Mouse (Mus musculus) WW6 (cell line): ENCODE measurements around the gene Chdh.

Experiments
- DNase-seq: peaks from one replicate; pipeline ENCODE4 v3.0.0-alpha.2; 2013; ENCODE audit warnings: low read depth, low spot score

Gene Chdh

DNA sequence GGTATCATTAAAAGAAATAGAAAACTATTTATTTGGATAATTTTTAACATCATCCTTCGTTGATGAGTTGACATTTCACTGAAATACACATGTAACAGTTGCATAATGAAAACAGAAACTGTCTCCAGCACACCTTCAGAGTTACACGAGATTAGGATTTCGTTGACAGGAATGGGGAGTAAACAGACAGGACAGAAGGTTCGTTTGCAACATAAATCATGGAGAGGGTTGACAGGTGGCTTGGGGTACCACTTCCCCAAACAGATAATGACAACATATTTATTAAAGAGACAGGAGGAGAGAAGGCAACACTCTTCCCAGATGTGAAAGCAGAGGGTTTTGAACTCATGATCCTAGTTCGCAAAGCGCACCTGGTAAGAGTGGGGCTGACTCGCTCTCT, 46.1 kb downstream of the Chdh start:
- DNase-seq: no peak

DNA sequence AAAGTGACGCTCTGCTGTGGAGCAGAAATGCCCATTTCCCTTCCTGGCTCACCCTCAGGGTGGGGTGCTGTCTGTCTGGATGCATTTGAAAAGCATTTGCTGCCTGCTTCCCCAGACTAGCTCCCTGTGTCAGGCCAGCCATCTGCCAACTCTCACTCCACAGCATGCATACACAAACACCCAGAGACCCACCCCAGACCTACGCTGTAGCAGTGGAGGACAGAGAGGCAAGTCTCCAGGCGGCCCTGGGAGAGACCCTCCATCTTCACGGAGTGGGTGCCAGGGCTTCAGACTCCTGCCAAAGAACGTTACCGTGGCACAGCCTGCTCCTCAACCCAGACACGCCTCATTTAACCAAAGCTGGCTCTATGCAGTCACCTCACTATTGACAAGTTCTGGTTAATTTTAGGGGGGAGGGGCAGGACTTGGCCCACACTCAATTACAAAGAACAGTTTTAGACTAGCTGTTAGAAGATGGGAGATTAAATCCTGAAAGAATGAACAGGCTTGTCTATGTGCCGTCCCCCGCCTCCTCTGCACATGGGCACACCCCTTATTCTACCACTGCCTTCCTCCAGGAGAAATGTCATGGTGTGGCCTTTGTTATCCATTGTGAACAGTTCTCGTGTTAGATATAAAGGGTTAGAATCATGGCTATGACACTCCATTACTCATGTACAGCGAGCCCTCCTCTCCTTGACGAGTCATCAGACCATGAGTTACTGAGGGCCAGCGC, 47.4 kb downstream of the Chdh start:
- no peak for DNase-seq

DNA sequence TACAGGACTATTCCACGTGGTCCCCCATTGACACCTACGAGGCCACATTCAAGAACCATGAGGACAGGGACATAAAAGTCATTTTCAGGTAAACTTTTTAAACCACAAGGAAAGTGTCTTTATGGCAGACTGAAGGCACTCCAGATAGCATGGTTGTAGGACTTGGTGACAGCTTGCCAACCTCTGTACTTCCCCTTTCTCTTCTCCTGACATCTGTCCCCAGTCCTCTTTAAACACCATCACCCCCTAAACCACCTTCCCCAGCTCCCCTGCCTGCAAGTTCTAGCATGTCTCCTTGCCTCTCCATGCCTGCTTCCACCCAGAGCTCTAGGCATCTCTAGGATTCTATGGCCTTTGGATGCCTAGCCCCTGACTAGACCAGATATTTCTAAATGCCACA, 56.0 kb downstream of the Chdh start:
- no peak for DNase-seq

DNA sequence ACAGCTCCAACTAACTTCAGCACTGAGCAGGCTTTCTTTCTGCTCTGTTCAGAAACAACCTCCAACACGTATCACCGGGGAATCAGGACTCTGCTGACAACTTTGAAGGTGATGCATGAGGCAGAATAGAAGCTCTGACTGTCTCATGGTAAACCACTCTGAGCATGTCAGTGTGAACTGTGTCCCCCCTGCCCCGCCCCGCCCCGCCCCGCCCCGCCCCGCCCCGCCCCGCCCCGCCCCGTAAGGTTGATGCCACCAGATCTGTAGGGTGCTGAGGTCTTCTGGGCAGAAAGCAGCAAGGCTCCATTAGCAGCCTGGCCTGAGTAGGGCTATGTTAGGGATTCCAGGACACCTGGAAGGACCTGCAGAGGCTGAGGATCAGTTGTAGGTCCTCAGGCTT, 57.9 kb downstream of the Chdh start:
- DNase-seq: no peak

DNA sequence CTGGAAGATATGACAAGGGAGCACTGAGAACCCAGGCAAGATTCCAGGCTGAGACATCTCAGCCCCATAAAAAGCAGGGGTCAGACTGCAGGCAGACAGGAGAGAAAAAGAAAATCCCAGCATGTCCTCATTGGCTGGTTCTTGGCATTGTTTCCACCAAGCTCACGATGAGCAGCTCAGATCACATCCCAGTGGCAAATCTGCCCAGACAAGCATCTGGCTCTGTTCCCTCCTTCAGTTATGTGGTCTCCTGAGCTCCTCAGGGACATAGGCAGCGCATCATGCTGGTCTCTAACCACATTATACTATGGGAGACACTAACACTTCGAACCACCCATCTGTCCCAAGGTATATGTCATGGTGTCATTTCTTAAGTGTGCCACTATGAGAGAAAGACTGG, 59.7 kb downstream of the Chdh start:
- DNase-seq: no peak

DNA sequence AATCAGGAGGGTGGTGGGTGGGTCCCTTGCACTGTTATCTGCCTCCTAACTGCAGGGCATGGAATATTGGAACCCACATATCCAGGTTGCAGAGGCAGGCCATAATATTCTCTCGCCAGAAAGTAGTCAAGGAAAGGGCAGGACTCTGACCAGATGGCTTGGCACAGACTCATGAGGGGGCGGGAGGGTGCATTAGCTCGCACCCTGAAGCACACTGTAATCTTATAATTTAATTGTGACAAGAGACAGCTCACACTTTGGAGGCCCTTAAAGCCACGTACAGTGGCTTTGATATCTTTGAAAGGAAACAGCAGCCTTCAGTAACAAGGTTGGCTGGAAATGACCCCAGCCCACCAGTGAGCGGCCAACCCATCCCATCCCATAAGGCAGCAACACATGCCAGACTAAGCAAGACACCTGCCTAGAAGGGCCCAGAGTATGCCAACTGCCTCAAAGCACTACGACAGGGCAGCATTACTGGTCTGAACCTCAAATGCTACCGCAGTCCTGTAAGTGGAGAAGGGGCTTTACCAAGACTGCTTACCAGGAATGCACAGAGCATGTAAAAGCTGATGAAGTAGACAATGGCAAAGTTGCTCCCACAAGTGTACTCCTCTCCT, 66.6 kb downstream of the Chdh start:
- DNase-seq: no peak

DNA sequence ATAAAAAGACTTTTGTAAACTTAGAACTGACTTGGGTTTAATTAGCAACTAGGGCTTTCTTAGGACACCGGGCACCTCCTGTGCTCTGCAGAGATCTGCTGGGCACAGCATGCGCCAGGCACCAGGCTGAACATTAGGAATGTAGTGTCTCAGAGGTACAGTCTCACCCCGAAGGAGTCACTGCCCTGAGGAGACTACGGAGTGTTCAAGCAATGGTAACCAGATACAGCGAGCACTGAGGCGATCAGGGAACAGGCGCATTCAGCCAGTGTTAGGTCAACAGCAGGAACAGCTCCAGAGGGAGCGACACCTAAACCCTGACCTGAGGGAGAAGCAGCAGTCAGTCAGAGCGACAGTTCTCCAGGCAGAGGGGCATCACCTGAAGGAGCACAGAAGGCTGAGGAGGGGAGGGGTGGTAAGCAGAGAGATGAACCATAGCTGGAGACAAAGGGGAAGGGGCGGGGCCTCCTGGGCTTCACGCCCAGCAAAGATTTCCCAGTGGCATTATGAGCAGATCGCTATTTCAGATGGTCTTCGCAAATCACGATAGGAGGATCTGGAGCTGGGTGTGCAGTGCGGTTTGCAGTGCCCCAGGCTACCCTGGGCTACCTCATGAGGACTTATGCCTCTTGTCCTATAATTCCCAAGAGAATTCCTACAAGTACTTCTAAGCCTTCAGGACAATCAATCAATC, 69.4 kb downstream of the Chdh start:
- DNase-seq: no peak

DNA sequence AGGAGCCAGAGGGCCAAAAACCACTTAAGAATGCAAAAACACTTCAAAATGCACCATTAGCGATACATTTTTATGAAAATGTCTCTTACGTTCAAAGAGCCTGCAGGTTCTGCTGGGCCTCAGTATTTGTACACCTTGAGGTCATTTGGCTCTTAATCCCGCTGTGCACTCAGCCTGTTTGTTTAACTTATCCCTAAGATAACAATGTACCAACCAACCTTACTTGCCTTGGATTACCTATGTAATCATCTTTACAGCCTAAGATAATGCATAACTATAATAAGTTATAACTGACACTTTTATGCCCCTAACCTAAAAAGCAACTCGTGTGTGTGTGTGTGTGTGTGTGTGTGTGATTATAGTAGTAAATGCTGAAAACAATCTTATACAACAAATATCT, 70.9 kb downstream of the Chdh start:
- DNase-seq: no peak
